Mouse (Mus musculus) kidney, postnatal 14 days (tissue): ENCODE measurements at regions not wholly inside any gene's neighbourhood (a gene's known extent, or its start where the extent isn't known, plus 50 kb on each side); places are given as distances from the start of the nearest gene placed in this dataset.

Experiments used
- DNase-seq: peaks from one replicate; pipeline ENCODE4 v3.0.0; 2022; ENCODE audit warnings: mixed read lengths

- no peak for DNase-seq
Observed at GRCm38 (mm10) chr2:83396307-83396706, 247.9 kb upstream of the Zc3h15 start.

- no peak for DNase-seq
Observed at GRCm38 (mm10) chr2:83396820-83397609, 247.2 kb upstream of the Zc3h15 start.

- DNase-seq = peak; percentile 2
Observed at GRCm38 (mm10) chr2:83442739-83443138, 201.5 kb upstream of the Zc3h15 start.

GRCm38 (mm10) chr2:83451378-83451777 is 192.9 kb upstream of the Zc3h15 start:
- no peak for DNase-seq
